Mouse (Mus musculus) lung, postnatal 4 days (tissue): ENCODE results near the gene Gpr143.
"Not testable (repeated sequence)": the region's sequence is repeated elsewhere in the genome, so short reads cannot be mapped to it uniquely, and the experiment has no call there.

ENCODE experiments used
- DNase-seq, 2 experiments: peaks; one replicate each; pipeline ENCODE4 v3.0.0; 2021

The Gpr143 gene

GRCm38 (mm10) chrX:152781720-152782403, at the start of gene Gpr143:
Gene Gpr143 (plus strand): TSS chrX:152781921.
- DNase-seq = peak; percentile 25 to 49

DNA sequence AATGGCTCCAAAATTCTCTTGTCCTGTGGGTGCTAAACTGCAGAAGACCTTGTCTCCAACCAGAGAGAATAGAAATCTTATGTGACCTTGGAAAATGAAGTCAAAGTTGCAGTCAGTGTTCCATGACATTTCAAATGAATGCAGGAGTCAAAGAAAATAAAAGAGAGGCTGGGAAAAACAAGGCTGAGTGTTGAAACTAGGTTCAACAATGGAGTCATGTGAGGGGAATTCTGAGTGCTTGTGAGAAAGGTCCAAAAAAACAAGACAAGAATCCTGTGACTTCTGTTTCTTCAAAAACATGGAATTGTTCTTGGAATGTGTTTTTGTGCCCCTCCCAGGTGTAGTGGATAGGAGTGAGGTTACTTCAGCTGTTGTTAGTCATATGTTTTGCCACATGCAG, 46.4 kb upstream of the Gpr143 start:
- DNase-seq = no peak

- DNase-seq = no peak
These were observed 43.5 kb upstream of the Gpr143 start for GRCm38 (mm10) chrX:152738191-152738590.

- DNase-seq = no peak
These were observed 42.9 kb upstream of the Gpr143 start for GRCm38 (mm10) chrX:152738759-152739368.

DNA sequence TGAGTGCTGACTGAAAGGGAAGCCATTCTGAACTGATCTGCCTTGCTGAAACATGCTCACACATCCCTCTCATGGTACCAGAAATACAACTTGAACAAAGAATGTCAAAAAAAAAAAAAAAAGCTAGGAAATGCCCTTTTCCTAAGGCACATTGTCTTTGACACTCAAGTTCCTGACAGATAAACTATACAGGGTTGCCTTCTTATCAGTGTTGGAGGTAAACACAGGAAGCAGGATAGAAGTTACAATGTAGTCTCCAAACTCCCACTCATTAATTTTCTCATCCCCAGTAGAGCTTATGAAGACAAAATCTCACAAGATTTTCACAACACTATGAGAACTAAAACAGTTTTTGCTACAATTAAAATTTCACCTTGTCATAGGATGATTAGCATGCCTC, 38.1 kb upstream of the Gpr143 start:
- DNase-seq = no peak

GRCm38 (mm10) chrX:152745925-152746324, 35.8 kb upstream of the Gpr143 start:
- DNase-seq = no peak

- no peak for DNase-seq
These were observed 25.9 kb upstream of the Gpr143 start for GRCm38 (mm10) chrX:152755819-152756218.

DNA sequence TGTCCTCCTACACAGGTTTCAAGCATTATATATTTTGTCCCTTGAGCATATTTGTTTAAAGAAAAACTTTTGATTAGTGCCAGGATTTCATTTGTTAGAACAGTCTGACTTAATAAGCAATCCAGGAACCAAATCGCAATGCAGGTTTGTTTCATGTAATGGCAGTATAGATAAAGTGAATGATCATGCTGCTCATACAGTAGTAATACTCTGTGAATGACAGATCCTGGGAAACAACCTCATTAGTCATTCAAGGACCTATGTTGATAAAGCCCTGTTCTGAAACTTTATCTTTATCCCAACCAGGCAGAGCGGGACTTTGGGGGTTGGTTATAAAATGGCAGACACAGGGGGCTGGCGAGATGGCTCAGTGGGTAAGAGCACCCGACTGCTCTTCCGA, 25.4 kb upstream of the Gpr143 start:
- no peak for DNase-seq

DNA sequence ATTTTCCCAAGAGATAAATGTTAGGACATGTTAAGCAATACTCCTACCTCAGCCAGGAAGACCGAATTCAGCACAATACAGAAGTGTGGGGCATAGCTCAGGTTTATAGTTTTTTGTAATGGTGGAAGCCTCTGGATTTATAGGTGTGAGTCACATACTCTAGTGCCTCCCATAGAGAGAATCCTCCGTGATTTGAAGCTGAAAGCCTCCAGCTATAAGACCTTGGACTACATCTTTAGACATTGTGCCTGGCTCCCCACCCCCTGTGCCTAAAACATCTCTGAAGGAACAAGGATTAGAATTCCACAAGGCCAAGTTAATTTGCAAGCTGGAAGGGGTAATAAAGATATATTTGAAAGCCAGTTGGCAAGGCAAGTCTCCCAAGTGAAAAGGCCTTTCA, 19.3 kb upstream of the Gpr143 start:
- DNase-seq = no peak

DNA sequence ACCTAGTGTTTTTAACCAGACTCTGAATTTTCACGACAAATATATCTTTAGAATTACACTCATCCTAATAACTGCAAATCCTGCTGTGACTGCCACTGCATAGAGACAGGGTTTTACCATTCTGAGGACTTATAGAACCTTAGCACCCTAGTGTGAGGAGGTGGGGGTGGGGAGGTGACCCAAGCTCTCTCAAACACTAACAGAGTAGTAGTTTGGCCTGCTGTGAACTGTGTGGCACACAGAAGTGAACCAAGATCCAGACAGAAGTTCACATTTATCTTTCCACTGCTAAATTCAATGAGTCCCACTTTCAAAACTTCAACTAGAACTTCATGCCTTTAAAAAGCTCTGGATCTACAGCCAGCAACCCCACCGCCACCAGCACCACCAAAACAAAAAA, 18.9 kb upstream of the Gpr143 start:
- no peak for DNase-seq

GRCm38 (mm10) chrX:152764171-152764570, 17.6 kb upstream of the Gpr143 start:
- DNase-seq = no peak

DNA sequence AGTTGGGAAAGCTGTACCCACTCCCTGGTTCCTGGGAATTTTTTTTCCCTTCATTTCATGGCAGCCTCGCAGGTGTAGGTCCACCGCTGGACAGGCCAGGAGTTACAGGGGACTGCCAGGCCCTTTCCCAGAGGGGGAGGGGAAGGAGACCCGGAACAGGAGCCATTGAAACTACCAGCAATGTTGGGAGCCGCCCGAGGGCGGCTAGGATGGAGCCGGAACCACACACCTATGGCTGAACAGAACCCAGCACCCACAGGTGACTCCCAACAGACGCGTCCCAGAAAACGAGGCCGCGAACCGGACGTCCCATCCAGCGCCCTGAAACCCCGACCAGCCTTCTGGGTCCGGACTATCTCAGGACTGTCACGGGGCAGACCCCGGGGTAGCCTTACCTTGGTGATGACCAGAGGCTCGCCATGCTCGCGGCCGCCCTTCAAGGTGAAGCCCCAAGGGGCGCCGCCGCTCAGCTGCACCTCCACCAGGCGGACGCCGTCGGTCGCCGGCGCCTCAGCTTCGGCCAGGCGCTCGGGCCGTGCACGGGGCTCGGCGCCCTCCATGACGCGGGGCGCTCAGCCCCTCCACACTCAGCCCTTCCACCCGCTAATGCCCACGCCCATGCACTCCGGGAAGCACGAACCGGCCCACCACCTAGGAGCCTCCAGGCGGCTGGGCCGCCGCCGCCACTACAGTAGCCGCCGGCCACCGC, 12.7 kb upstream of the Gpr143 start, which contains the start of gene Shroom2:
TSS of gene Shroom2 (minus strand) at position 575 of the 709 bp plus-strand sequence.
- peak; percentile 22 to 33 for DNase-seq

- peak; percentile 79 to 86 for DNase-seq
These were observed 12.0 kb upstream of the Gpr143 start for GRCm38 (mm10) chrX:152769600-152770157.

- DNase-seq = no peak
These were observed 6.4 kb downstream of the Gpr143 start for GRCm38 (mm10) chrX:152788129-152788528.

GRCm38 (mm10) chrX:152788611-152789010, 6.9 kb downstream of the Gpr143 start:
- no peak for DNase-seq

- no peak for DNase-seq
These were observed 23.6 kb downstream of the Gpr143 start for GRCm38 (mm10) chrX:152805317-152805716.

DNA sequence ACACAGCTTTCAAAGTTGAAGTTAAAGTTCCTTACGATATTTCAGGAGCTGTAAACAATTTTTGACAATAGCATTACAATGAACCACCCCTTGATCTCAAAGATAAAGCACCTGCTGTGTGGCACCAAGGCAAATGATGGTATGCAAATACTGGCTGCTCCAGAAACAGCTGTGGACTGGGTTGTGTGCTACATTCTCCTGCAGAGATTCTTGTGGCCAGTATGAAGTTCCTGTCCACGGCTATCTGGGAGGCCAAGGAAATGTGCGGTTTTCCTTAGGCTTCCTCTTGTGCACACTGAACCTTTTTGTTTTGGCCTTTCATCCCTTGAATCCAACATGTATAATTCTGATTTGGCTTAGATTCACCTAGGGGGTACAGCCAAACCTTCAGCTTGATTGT, 31.6 kb downstream of the Gpr143 start:
- DNase-seq = no peak

GRCm38 (mm10) chrX:152818996-152819395, 37.3 kb downstream of the Gpr143 start:
- no peak for DNase-seq

DNA sequence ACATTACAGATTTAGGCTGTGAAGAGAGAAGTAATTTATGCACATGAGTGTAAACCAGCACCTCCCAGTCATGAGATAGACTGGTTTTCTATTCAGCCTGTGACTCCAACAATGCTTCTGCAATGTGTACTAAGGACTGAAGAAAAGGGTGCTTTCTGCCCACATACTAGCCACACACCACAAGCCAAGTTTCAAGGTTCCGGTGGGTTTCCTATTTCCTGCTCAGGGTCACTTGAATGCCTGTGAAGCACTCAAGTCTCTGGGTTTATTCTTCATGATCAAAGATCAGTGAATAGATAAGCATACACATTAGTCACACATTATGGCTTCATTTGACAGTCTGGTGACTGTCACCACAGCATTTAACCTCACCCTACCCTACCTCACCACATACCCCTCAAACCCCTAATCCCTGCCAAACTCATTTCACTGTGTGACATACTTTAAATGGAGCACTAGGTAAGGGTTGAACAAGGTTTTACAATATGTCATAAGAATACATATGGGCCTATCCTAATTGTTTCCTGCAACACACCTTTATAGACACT, 49.4 kb downstream of the Gpr143 start:
- DNase-seq = not testable (repeated sequence)

GRCm38 (mm10) chrX:152834940-152835339, 53.2 kb downstream of the Gpr143 start:
- peak in 1 of 2 experiments; percentile 11 for DNase-seq

- no peak for DNase-seq
These were observed 73.5 kb downstream of the Gpr143 start for GRCm38 (mm10) chrX:152855076-152855772.
